Mouse (Mus musculus) neural tube, embryonic 11.5 days (tissue): ENCODE measurements at regions not wholly inside any gene's neighbourhood (a gene's known extent, or its start where the extent isn't known, plus 50 kb on each side); places are given as distances from the start of the nearest gene placed in this dataset.

Experiments
- ATAC-seq: fragments of 200-750 bp; cut with Nextera tagmentation; 2 replicates; pipeline ENCODE4 v1.8.0; 2017; ENCODE audit warnings: moderate number of reproducible peaks, mild to moderate bottlenecking, moderate TSS enrichment, moderate library complexity; ENCODE audit not compliant: insufficient read depth, low FRiP score, low TSS enrichment
- DNase-seq: peaks from one replicate; pipeline ENCODE4 v3.0.0-alpha.2; 2015; ENCODE audit warnings: low spot score
- H3K27ac ChIP-seq: fragments of 300-500 bp; sonication (generic); 2 replicates; pipeline ENCODE4 v1.5.1; 2014; ENCODE audit warnings: low read depth, mild to moderate bottlenecking, low read length
- H3K27me3 ChIP-seq: fragments of 300-500 bp; sonication (generic); 2 replicates; pipeline ENCODE4 v1.6.1; 2014; ENCODE audit warnings: mild to moderate bottlenecking, low read length, mixed read lengths; ENCODE audit not compliant: control insufficient read depth, insufficient read depth
- H3K36me3 ChIP-seq: fragments of 300-500 bp; sonication (generic); 2 replicates; pipeline ENCODE4 v1.6.1; 2014; ENCODE audit warnings: mild to moderate bottlenecking, low read length, moderate library complexity, mixed read lengths; ENCODE audit not compliant: control insufficient read depth, insufficient read depth
- H3K4me1 ChIP-seq: fragments of 300-500 bp; sonication (generic); 2 replicates; pipeline ENCODE4 v1.6.1; 2014; ENCODE audit warnings: low read length, mixed read lengths; ENCODE audit not compliant: control insufficient read depth, insufficient read depth
- H3K4me2 ChIP-seq: fragments of 300-500 bp; sonication (generic); 2 replicates; pipeline ENCODE4 v1.6.1; 2014; ENCODE audit warnings: low read depth, mild to moderate bottlenecking, moderate library complexity
- H3K4me3 ChIP-seq: fragments of 300-500 bp; sonication (generic); 2 replicates; pipeline ENCODE4 v1.5.1; 2014; ENCODE audit warnings: low read depth, low read length
- H3K9ac ChIP-seq: fragments of 300-500 bp; sonication (generic); 2 replicates; pipeline ENCODE4 v1.6.1; 2014; ENCODE audit warnings: mild to moderate bottlenecking, low read length
- H3K9me3 ChIP-seq: fragments of 300-500 bp; sonication (generic); 2 replicates; pipeline ENCODE4 v1.6.1; 2016; ENCODE audit warnings: low read length; ENCODE audit not compliant: control insufficient read depth
- whole genome bisulfite sequencing: fragments of 180-500 bp; shearing (Covaris S2); extraction: QIAGEN DNeasy Blood & Tissue Kit; methylation state at CpG from one replicate; pipeline ENCODE4 v1.1.7; 2014; 5-methylcytosine and 5-hydroxymethylcytosine counted together

GRCm38 (mm10) chr4:91596619-91597018 lies 196.0 kb upstream of the Elavl2 start:
- ATAC-seq (no peak), DNase-seq (peak; percentile 10)
- no peak overlapping the region for H3K4me3 ChIP-seq
- no peak overlapping the region for H3K4me2 ChIP-seq
- no peaks in the 10 kb centered on the region for H3K27me3 ChIP-seq
- H3K4me1 ChIP-seq, result no peaks in the 10 kb centered on the region
- H3K27ac ChIP-seq, result no peak overlapping the region
- 60% methylated on average over 6 of the region's 6 CpGs for WGBS
- no peak overlapping the region for H3K9ac ChIP-seq
- no peaks in the 10 kb centered on the region for H3K9me3 ChIP-seq
- no peaks in the 10 kb centered on the region for H3K36me3 ChIP-seq

GRCm38 (mm10) chr4:91595766-91596165 lies 195.2 kb upstream of the Elavl2 start:
- Histone ChIP-seq H3K4me3 (no peak overlapping the region), H3K36me3 (no peaks in the 10 kb centered on the region), H3K9ac (no peak overlapping the region), H3K27ac (no peak overlapping the region), H3K4me1 (no peaks in the 10 kb centered on the region), H3K9me3 (no peaks in the 10 kb centered on the region), H3K27me3 (no peaks in the 10 kb centered on the region), H3K4me2 (no peak overlapping the region)
- DNase-seq (no peak), ATAC-seq (no peak)
- WGBS, result 68% methylated on average over 8 of the region's 8 CpGs

DNA sequence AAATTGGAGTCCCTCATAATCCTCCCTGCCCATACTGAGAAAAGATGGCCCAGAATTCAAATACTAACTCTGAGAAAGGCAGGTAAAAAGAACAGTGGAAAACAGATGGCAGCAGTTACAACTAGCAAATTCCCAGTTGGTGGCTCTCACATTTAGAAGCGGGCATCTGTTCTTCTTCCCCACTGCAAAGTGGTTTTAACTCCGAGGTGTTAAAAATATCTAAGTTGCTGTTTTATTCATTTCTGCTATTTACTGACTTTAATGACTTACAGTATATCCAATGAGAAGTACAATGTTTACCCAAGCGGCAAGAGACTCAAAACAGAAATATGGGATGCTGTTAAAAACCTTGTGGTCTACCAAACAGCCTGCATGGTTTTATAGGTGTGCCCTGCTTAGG lies 189.2 kb upstream of the Elavl2 start:
- H3K4me2 ChIP-seq, result no peak overlapping the region
- no peak overlapping the region for H3K27ac ChIP-seq
- DNase-seq (no peak), ATAC-seq (no peak)
- no peak overlapping the region for H3K9ac ChIP-seq
- 86% methylated on average over 3 of the region's 3 CpGs for WGBS
- no peaks in the 10 kb centered on the region for H3K4me1 ChIP-seq
- no peak overlapping the region for H3K4me3 ChIP-seq
- no peaks in the 10 kb centered on the region for H3K9me3 ChIP-seq
- no peaks in the 10 kb centered on the region for H3K27me3 ChIP-seq
- H3K36me3 ChIP-seq, result no peaks in the 10 kb centered on the region

DNA sequence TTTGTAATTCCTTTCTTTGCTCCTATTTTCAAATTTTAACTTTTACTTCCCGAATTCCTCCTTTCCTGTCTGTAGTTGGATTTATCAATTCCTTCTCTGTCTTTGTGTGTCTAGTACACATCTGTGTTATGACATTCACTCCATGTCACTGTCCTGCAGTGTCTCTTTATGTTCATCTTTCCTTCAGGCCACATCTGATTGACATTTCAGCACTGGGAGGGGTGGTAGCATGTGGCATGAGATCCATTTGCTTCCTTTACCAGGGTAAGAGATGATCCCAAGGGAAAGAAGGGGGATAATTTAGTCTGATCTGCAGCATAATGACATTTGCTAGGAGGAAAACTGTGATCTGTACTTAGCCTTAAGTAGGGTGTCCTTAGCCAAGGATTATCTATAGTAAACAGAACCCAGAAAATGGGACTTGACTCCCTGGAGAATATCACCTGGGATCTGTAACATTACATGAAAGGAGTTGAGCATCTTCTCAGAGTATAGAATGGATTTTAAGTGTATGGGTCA lies 187.0 kb upstream of the Elavl2 start:
- WGBS, result 92% methylated on average over 1 of the region's 1 CpGs
- no peak overlapping the region for H3K4me3 ChIP-seq
- ATAC-seq (no peak), DNase-seq (no peak)
- no peaks in the 10 kb centered on the region for H3K9me3 ChIP-seq
- no peaks in the 10 kb centered on the region for H3K36me3 ChIP-seq
- H3K9ac ChIP-seq, result no peak overlapping the region
- no peak overlapping the region for H3K4me2 ChIP-seq
- H3K27me3 ChIP-seq, result no peaks in the 10 kb centered on the region
- H3K27ac ChIP-seq, result no peak overlapping the region
- no peaks in the 10 kb centered on the region for H3K4me1 ChIP-seq

DNA sequence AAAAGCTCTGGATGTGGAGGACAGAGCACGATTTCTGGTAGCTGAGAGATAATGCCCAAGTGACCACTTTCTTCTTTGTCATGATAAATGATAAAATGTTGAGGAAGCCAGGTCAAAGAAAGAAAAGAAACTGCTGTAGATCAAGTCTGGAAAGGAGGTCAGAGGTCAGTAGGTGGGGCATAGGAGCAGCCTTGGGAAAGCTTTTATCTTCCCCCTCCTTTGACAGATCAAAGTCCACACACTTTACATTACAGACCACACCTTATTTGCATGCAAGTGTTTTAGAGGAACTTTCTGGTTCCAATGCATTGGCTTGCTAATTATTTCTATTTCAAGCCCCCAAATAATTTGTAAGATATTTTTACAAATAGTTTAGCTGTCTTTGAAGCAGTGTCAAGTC lies 182.4 kb upstream of the Elavl2 start:
- H3K4me2 ChIP-seq, result no peak overlapping the region
- H3K4me3 ChIP-seq, result no peak overlapping the region
- no peaks in the 10 kb centered on the region for H3K9me3 ChIP-seq
- no peak for ATAC-seq
- H3K4me1 ChIP-seq, result no peaks in the 10 kb centered on the region
- H3K36me3 ChIP-seq, result no peaks in the 10 kb centered on the region
- DNase-seq, result no peak
- H3K9ac ChIP-seq, result no peak overlapping the region
- no peak overlapping the region for H3K27ac ChIP-seq
- H3K27me3 ChIP-seq, result no peaks in the 10 kb centered on the region
- WGBS, result 32% methylated on average over 1 of the region's 1 CpGs

DNA sequence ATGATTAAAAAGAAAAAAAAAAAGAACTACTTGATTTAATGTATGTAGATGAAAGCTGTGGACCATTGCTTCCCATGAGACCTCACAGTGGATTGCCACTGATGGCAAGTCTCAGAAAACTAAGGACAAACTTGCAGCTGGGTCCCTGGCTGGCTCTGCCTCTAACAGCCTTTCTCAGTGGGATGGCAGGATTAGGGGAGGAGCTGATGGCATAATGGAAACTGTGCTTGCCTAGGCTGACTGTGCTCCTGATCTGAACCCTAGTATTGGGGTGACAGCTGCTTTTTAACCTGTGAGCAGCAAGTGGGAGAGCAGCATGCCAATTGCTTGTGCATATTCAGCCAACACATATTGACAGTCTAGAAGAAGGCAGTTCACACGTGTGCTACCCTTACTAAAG lies 156.9 kb upstream of the Elavl2 start:
- DNase-seq, result peak; percentile 21
- peak; percentile 31; the same call in 1 of the 2 replicates for ATAC-seq
- Histone ChIP-seq H3K4me1 (no peaks in the 10 kb centered on the region), H3K27ac (no peak overlapping the region), H3K4me3 (no peak overlapping the region), H3K9ac (no peak overlapping the region), H3K4me2 (no peak overlapping the region), H3K27me3 (no peaks in the 10 kb centered on the region), H3K9me3 (no peaks in the 10 kb centered on the region), H3K36me3 (no peaks in the 10 kb centered on the region)
- WGBS, result 31% methylated on average over 1 of the region's 1 CpGs

- no peak for ATAC-seq
- 69% methylated on average over 4 of the region's 4 CpGs for WGBS
Measured at GRCm38 (mm10) chr4:91556959-91557358, 156.4 kb upstream of the Elavl2 start.

DNA sequence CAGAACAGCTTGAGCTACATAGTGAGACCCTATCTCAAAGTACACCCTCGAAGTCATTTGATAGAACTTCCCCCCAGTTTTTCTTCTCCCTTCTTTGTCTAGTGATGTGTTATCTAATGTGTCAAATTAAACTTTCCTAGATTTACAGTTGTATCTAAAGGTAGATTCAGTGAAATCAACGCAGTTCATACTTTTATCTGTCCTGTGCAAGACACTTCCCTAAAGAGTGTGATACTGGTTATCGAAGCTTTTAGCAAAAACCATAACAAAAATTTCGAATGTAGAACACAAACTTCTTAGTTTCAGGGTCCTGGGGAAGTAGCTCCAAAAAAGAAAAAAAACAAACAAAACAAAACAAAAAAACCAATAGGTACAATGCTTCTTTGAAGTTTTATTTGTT lies 123.8 kb upstream of the Elavl2 start:
- H3K9ac ChIP-seq, result no peak overlapping the region
- no peaks in the 10 kb centered on the region for H3K36me3 ChIP-seq
- no peak overlapping the region for H3K27ac ChIP-seq
- H3K4me2 ChIP-seq, result no peak overlapping the region
- no peaks in the 10 kb centered on the region for H3K4me1 ChIP-seq
- H3K9me3 ChIP-seq, result no peaks in the 10 kb centered on the region
- DNase-seq (no peak), ATAC-seq (no peak)
- no peak overlapping the region for H3K4me3 ChIP-seq
- WGBS, result 87% methylated on average over 4 of the region's 4 CpGs
- H3K27me3 ChIP-seq, result no peaks in the 10 kb centered on the region

More at GRCm38 (mm10) chr4:91556959-91557358, 156.4 kb upstream of the Elavl2 start:
- no peaks in the 10 kb centered on the region for H3K27me3 ChIP-seq
- no peak for DNase-seq
- no peaks in the 10 kb centered on the region for H3K9me3 ChIP-seq
- H3K9ac ChIP-seq, result no peak overlapping the region
- no peak overlapping the region for H3K4me3 ChIP-seq
- no peaks in the 10 kb centered on the region for H3K36me3 ChIP-seq
- no peaks in the 10 kb centered on the region for H3K4me1 ChIP-seq
- no peak overlapping the region for H3K4me2 ChIP-seq
- H3K27ac ChIP-seq, result no peak overlapping the region

GRCm38 (mm10) chr4:91511543-91511942 lies 111.0 kb upstream of the Elavl2 start:
- H3K27me3 ChIP-seq, result no peaks in the 10 kb centered on the region
- WGBS, result 83% methylated on average over 1 of the region's 1 CpGs
- no peak overlapping the region for H3K4me2 ChIP-seq
- no peaks in the 10 kb centered on the region for H3K36me3 ChIP-seq
- no peak overlapping the region for H3K4me3 ChIP-seq
- no peaks in the 10 kb centered on the region for H3K9me3 ChIP-seq
- no peak for ATAC-seq
- H3K9ac ChIP-seq, result no peak overlapping the region
- H3K27ac ChIP-seq, result no peak overlapping the region
- DNase-seq, result no peak
- H3K4me1 ChIP-seq, result no peaks in the 10 kb centered on the region
